Mouse (Mus musculus): ENCODE data around the gene Set.

- peak; percentile 84 for TF ChIP-seq CTCF (conservative IDR thresholded peaks at IDR 0.05; ENCODE audit: insufficient read depth, insufficient read length, low read depth, low read length)
- no peak for TF ChIP-seq POLR2A (IDR thresholded peaks at IDR 0.05; ENCODE audit: low read depth, low read length)
Observed at GRCm38 (mm10) chr2:30095882-30096527, 38.8 kb downstream of the Set start.

Measured in kidney, adult 2 months (tissue).